Mouse (Mus musculus) G1E (cell line): ENCODE measurements at regions not wholly inside any gene's neighbourhood (a gene's known extent, or its start where the extent isn't known, plus 50 kb on each side); places are given as distances from the start of the nearest gene placed in this dataset.

ENCODE experiments used
- ATAC-seq: 2 replicates; pipeline ENCODE4 v1.8.0; 2016; ENCODE audit warnings: mild to moderate bottlenecking; ENCODE audit not compliant: insufficient number of reproducible peaks, poor library complexity, low FRiP score, severe bottlenecking; ENCODE audit errors: extremely low read depth
- DNase-seq: peaks from one replicate; pipeline ENCODE4 v3.0.0; 2012; ENCODE audit warnings: low spot score
- H3K27me3 ChIP-seq: 2 replicates; pipeline ENCODE4 v1.6.1; 2012; ENCODE audit warnings: mild to moderate bottlenecking, low read length, inconsistent platforms; ENCODE audit not compliant: insufficient read depth
- H3K36me3 ChIP-seq: replicated peaks from 2 replicates; pipeline ENCODE3; 2012; ENCODE audit warnings: mild to moderate bottlenecking, inconsistent platforms
- H3K4me1 ChIP-seq: 2 replicates; pipeline ENCODE4 v1.6.1; 2012; ENCODE audit warnings: low read depth, low read length, inconsistent platforms, mixed read lengths; ENCODE audit not compliant: insufficient read depth
- H3K4me3 ChIP-seq: 2 replicates; pipeline ENCODE4 v1.5.1; 2012; ENCODE audit warnings: low read depth, mild to moderate bottlenecking, inconsistent platforms, low read length, moderate library complexity, mixed read lengths
- H3K9me3 ChIP-seq: replicated peaks from 2 replicates; pipeline ENCODE4 v1.6.1; 2012; ENCODE audit warnings: inconsistent platforms
- CTCF ChIP-seq: IDR thresholded peaks from 2 replicates; pipeline ENCODE4 v1.5.1; 2012; ENCODE audit warnings: low read depth, low read length, inconsistent platforms, mixed read lengths
- GATA1 ChIP-seq: IDR thresholded peaks from 2 replicates; pipeline ENCODE4 v1.6.1; 2012; ENCODE audit warnings: borderline replicate concordance, low read length, inconsistent platforms, mixed read lengths
- GATA2 ChIP-seq: IDR thresholded peaks from 2 replicates; pipeline ENCODE4 v1.6.1; 2012; ENCODE audit warnings: low read depth, low read length, inconsistent platforms, borderline replicate concordance
- POLR2AphosphoS5 ChIP-seq: IDR thresholded peaks from 2 replicates; pipeline ENCODE4 v1.6.1; 2012; ENCODE audit warnings: low read depth, low read length, inconsistent platforms; ENCODE audit not compliant: insufficient replicate concordance
- TAL1 ChIP-seq: conservative IDR thresholded peaks from 2 replicates; pipeline ENCODE4 v1.6.1; 2012; ENCODE audit warnings: low read depth, low read length, inconsistent platforms, mixed read lengths

DNA sequence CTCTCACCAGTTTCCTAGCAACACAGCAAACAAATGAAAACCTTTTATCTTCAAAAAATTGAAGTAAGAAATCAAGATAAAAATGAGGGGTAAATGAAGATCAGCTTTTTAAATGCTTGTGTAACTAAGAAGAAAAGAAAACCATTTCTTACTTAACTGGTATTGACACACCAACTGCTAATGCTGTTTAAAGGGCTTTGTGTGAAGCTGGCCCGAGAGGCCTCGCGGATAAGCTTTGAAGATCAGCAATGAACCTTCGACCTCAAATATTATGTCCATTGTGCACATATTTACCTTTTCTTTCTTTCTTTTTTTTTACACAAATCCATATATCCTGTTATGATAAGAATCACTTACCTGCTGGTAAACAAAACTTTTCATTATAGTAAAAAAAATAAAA, 184.0 kb downstream of the Calcrl start:
- TF ChIP-seq CTCF: no peak
- TF ChIP-seq TAL1: no peak
- TF ChIP-seq POLR2AphosphoS5: no peak
- no peak for TF ChIP-seq GATA1
- H3K27me3 ChIP-seq: no peaks in the 10 kb centered on the region
- no peaks in the 10 kb centered on the region for H3K9me3 ChIP-seq
- ATAC-seq: no peak
- DNase-seq: no peak
- H3K4me3 ChIP-seq: no peak overlapping the region
- no peaks in the 10 kb centered on the region for H3K4me1 ChIP-seq
- H3K36me3 ChIP-seq: no peaks in the 10 kb centered on the region

DNA sequence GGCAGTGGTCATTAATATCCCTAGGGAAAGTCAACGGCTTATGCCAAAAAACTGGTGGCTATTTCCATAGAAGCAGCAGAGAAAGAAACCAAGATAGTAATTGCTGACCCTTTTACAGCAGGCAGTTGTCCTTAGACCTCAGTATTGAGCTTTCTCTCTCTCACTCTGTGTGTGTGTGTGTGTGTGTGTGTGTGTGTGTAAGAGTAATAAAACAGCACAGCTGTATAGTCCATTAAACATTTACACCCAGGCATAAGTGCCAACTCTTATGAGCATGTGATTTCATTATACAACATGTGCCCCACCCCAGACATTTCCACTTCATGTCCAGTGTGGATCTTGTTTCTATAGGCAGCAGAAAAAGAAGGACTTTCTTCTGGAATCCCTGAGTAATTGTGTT, 183.2 kb downstream of the Calcrl start:
- ATAC-seq: no peak
- Histone ChIP-seq H3K36me3 (no peaks in the 10 kb centered on the region), H3K4me1 (no peaks in the 10 kb centered on the region), H3K9me3 (no peaks in the 10 kb centered on the region), H3K27me3 (no peaks in the 10 kb centered on the region), H3K4me3 (no peak overlapping the region)
- DNase-seq: no peak
- TF ChIP-seq GATA2 (no peak), TAL1 (no peak), GATA1 (no peak), CTCF (no peak), POLR2AphosphoS5 (no peak)

DNA sequence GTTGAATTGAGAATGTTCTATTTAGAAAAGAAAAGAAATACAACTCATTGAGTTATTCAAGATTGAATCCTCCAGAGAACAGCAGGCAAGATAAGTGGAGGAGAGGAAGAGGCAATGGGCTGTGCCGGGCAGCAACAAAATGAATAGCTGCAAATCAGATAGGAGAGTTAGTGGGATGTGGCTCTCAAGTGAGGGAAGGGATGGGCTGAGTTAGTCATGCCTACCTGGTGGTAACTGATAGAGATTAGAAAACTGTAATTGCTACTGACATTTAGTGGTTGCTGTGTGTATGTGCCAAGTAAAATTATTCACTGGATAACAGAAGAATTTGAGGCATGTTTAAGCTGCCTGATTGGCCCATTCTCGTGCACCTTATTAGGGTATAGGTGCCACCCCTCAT, 179.3 kb downstream of the Calcrl start:
- TF ChIP-seq POLR2AphosphoS5 (no peak), TAL1 (no peak), GATA2 (no peak), GATA1 (no peak), CTCF (no peak)
- ATAC-seq (no peak), DNase-seq (no peak)
- Histone ChIP-seq H3K4me1 (no peaks in the 10 kb centered on the region), H3K36me3 (no peaks in the 10 kb centered on the region), H3K27me3 (no peaks in the 10 kb centered on the region), H3K4me3 (no peak overlapping the region), H3K9me3 (no peaks in the 10 kb centered on the region)

DNA sequence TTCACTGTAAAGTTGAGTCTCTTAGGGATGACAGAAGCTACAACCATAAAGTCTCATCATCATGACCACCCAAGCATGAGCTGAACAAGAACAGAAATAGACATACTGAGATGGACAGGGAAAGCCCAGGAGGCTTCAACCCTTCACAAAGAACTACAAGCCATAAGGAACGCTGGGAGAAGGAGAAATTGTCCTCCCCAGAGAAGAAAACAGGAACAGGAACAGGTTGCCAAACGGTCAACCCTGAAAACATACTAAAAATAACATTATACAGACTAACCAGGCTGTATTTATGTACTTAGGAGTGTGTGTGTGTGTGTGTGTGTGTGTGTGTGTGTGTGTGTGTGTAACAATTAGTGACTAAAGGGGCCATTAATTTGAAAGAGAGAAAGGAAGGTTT, 178.6 kb downstream of the Calcrl start:
- DNase-seq (no peak), ATAC-seq (no peak)
- Histone ChIP-seq H3K27me3 (no peaks in the 10 kb centered on the region), H3K36me3 (no peaks in the 10 kb centered on the region), H3K4me3 (no peak overlapping the region), H3K4me1 (no peaks in the 10 kb centered on the region), H3K9me3 (no peaks in the 10 kb centered on the region)
- TF ChIP-seq CTCF (no peak), GATA2 (no peak), GATA1 (no peak), TAL1 (no peak), POLR2AphosphoS5 (no peak)

DNA sequence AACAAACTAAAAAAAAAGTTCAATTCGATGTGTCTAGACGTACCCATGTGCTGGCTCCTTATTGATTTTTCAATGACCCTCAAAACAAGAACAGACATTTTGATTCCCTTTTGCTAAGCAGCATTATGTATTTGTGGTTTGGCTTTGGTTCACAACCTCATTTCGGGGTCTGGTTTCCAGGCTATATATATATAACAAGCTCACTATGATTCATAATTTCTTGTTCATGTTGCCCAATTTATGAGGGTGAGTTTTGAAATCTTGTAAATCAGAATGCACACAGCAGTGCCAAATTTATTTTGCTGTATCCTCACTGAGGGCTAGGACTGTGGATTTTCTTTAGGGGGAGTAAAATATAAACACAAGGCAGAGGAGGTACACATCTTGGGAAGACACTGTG, 177.0 kb downstream of the Calcrl start:
- ATAC-seq: no peak
- H3K27me3 ChIP-seq: no peaks in the 10 kb centered on the region
- TF ChIP-seq CTCF: no peak
- TF ChIP-seq POLR2AphosphoS5: no peak
- TF ChIP-seq TAL1: no peak
- no peak for TF ChIP-seq GATA2
- no peak for TF ChIP-seq GATA1

DNA sequence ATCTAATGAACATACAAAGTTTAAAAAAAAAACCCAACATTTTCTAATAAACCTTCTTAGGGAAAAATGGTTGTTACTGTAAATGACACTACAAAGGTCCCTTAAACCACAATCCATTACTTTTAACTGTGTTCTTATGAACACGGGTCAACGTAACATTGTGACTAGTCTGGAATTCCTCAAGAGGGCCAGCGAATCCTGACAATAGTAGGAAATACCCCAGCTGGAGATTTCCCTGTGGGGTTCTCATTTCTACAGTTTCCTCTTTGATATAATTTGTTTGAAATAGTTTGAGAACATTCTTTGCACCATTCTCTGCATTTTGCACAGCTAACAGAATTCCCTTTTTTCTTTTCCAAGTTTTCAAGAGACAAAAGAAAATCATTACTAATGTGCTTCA, 175.3 kb downstream of the Calcrl start:
- Histone ChIP-seq H3K4me1 (no peaks in the 10 kb centered on the region), H3K36me3 (no peaks in the 10 kb centered on the region), H3K9me3 (no peaks in the 10 kb centered on the region), H3K27me3 (no peaks in the 10 kb centered on the region), H3K4me3 (no peak overlapping the region)
- TF ChIP-seq POLR2AphosphoS5 (no peak), CTCF (no peak), GATA2 (no peak), GATA1 (no peak)
- DNase-seq (no peak), ATAC-seq (no peak)

More for the DNA sequence above, 177.0 kb downstream of the Calcrl start:
- DNase-seq: no peak
- no peak overlapping the region for H3K4me3 ChIP-seq
- no peaks in the 10 kb centered on the region for H3K9me3 ChIP-seq
- H3K36me3 ChIP-seq: no peaks in the 10 kb centered on the region
- H3K4me1 ChIP-seq: no peaks in the 10 kb centered on the region

DNA sequence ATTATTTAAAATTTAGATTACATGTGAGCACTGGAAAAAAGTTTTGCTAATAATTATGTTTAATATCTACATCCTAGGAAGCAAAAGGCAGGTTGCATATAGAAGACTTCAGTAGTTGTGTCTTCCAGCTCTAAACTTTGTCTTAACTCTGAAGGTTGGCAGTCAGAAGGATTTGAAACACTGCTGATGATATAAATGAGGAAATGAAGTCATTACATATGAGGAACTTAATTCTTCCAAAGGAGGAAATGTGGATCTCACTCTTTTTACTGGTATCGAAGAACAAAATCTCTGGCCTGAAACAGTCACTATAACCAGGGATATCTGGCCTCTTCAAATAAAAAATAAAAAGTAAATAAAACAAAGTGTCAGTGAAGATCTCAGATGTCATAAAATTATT, 173.1 kb downstream of the Calcrl start:
- ATAC-seq (no peak), DNase-seq (no peak)
- TF ChIP-seq GATA1: no peak
- no peak for TF ChIP-seq CTCF
- TF ChIP-seq POLR2AphosphoS5: no peak
- no peak for TF ChIP-seq TAL1
- TF ChIP-seq GATA2: no peak
- no peaks in the 10 kb centered on the region for H3K27me3 ChIP-seq
- no peaks in the 10 kb centered on the region for H3K36me3 ChIP-seq
- H3K4me3 ChIP-seq: no peak overlapping the region
- H3K4me1 ChIP-seq: no peaks in the 10 kb centered on the region
- no peaks in the 10 kb centered on the region for H3K9me3 ChIP-seq
